Mouse (Mus musculus) forebrain, embryonic 11.5 days (tissue): Measurements from ENCODE around the gene Thg1l. TPM values are rescaled to one million over a fixed set of nuclear protein-coding genes. Genes with fewer than 3 reads are reported as not detected.

Experiments
- ATAC-seq: fragments of 200-750 bp; cut with Nextera tagmentation; replicated peaks from 2 replicates; pipeline ENCODE4 v1.8.0; 2017; ENCODE audit warnings: moderate TSS enrichment; ENCODE audit not compliant: low FRiP score
- DNase-seq: peaks from one replicate; pipeline ENCODE4 v3.0.0-alpha.2; 2017; ENCODE audit warnings: low spot score
- H3K27ac ChIP-seq: fragments of 300-500 bp; sonication (generic); 2 replicates; pipeline ENCODE4 v1.5.1; 2014; ENCODE audit warnings: low read depth, low read length
- H3K27me3 ChIP-seq: fragments of 300-500 bp; sonication (generic); 2 replicates; pipeline ENCODE4 v1.6.1; 2014; ENCODE audit warnings: mild to moderate bottlenecking, low read length, mixed read lengths; ENCODE audit not compliant: control insufficient read depth, insufficient read depth
- H3K36me3 ChIP-seq: fragments of 300-500 bp; sonication (generic); 2 replicates; pipeline ENCODE4 v1.6.1; 2014; ENCODE audit warnings: mild to moderate bottlenecking, low read length, moderate library complexity, mixed read lengths; ENCODE audit not compliant: control insufficient read depth, insufficient read depth
- H3K4me1 ChIP-seq: fragments of 300-500 bp; sonication (generic); replicated peaks from 2 replicates; pipeline ENCODE4 v1.6.1; 2014; ENCODE audit warnings: low read length, mixed read lengths; ENCODE audit not compliant: control insufficient read depth, insufficient read depth
- H3K4me2 ChIP-seq: fragments of 300-500 bp; sonication (generic); 2 replicates; pipeline ENCODE4 v1.6.1; 2014; ENCODE audit warnings: low read depth, mild to moderate bottlenecking, low read length, moderate library complexity, mixed read lengths; ENCODE audit not compliant: severe bottlenecking
- H3K4me3 ChIP-seq: fragments of 300-500 bp; sonication (generic); 2 replicates; pipeline ENCODE4 v1.5.1; 2014; ENCODE audit warnings: low read depth, low read length
- H3K9ac ChIP-seq: fragments of 300-500 bp; sonication (generic); 2 replicates; pipeline ENCODE4 v1.6.1; 2014; ENCODE audit warnings: low read length
- H3K9me3 ChIP-seq: fragments of 300-500 bp; sonication (generic); 2 replicates; pipeline ENCODE4 v1.6.1; 2016; ENCODE audit warnings: low read length, mixed read lengths; ENCODE audit not compliant: control insufficient read depth
- WGBS: fragments of 180-500 bp; shearing (Covaris S2); extraction: QIAGEN DNeasy Blood & Tissue Kit; methylation state at CpG from one replicate; pipeline ENCODE4 v1.1.7; 2014; 5-methylcytosine and 5-hydroxymethylcytosine counted together
- polyA plus RNA-seq: library from polyadenylated mRNA; unstranded; fragments of >200 nt; fragmentation: Nextera tagmentation; extraction: Ambion mirVana; gene quantifications from 2 replicates; pipeline ENCODE4 v1.2.1, GENCODE M21; 2014

The Thg1l gene
- 14.1 and 16.0 TPM in 2 replicates for polyA plus RNA-seq

DNA sequence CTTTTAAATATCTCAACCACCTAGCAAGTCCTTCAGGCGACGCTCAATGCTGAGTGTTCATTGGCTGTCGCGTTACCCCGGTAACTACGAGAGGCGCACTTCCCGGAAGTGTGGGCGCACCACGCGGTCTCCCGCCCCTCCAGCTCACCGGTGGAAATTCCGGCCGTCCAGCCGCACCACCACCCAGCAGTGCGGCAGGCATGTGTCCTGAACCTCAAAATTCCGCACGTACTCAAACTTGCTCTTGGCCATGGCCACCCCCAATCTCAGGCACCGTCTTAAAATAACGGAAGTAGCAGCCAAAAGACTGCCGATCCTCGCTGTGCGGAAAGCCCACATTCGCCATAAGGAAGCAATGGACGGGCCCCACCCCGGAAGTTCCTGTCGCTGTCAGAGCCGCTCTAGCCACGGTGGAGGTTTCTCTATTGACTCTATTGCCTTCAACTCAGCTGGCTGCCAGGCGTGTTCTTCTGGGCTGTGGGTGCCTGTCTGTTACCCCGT, at the start of gene Thg1l:
Gene Thg1l (minus strand): TSS at position 368 of the 501 bp plus-strand sequence.
- under 1% methylated on average over 32 of the region's 32 CpGs for WGBS
- H3K4me3 ChIP-seq, result peak within 1 kb of the TSS; percentile 65
- H3K4me1 ChIP-seq, result no peaks in the 10 kb centered on the region
- no peaks in the 10 kb centered on the region; the same call in 1 of the 2 replicates for H3K36me3 ChIP-seq
- H3K27ac ChIP-seq, result no peak within 1 kb of the TSS
- peak within 1 kb of the TSS; percentile 40 for H3K4me2 ChIP-seq
- H3K9me3 ChIP-seq, result no peaks in the 10 kb centered on the region
- ATAC-seq, result peak; percentile 98
- no peaks in the 10 kb centered on the region for H3K27me3 ChIP-seq
- peak; percentile 92 for DNase-seq
- H3K9ac ChIP-seq, result peak within 1 kb of the TSS; percentile 58

DNA sequence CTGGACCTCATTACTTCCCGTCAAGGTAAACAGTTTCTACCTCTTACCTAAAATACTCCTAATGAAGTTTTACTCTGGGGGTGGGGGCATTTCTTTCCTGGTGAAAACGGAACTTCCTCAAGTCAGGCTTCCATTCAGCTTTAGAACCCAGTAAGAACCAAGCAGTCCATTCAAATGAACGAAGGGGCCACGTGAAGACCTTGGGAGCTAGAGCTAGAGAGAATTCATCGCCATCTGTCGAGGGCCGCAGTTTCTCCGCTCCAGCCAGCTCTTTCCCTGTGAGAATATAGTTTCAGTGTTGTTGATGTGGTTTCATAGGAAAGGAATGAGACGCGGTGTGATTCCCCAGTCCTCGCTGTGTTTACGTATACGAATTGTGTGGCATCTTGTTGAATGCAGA, 36.8 kb upstream of the Thg1l start:
- Histone ChIP-seq H3K4me2 (peak overlapping the region; percentile 42; the same call in 1 of the 2 replicates), H3K4me1 (no peaks in the 10 kb centered on the region), H3K9me3 (no peaks in the 10 kb centered on the region), H3K36me3 (no peaks in the 10 kb centered on the region), H3K4me3 (peak overlapping the region; percentile 5; the same call in 1 of the 2 replicates), H3K27me3 (no peaks in the 10 kb centered on the region), H3K27ac (no peak overlapping the region), H3K9ac (no peak overlapping the region)
- 57% methylated on average over 13 of the region's 13 CpGs for WGBS
- DNase-seq, result no peak
- no peak for ATAC-seq

DNA sequence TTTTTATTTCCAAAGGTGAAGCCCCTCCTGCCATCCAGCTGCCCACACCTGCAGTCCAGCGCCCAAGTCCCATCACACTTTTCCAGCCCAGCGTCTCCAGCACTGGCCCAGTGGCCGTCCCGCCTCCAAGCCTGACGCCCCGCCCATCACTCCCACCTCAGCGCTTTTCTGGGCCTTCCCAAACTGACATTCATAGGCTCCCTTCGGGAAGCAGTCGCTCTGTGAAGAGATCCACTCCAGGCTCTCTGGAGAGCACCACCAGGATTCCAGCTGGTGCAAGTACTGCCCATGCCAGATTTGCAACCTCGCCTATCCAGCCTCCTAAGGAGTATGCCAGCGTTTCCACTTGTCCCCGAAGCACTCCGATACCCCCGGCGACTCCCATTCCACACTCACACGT, 36.3 kb upstream of the Thg1l start:
- Histone ChIP-seq H3K9ac (no peak overlapping the region), H3K27ac (no peak overlapping the region), H3K9me3 (no peaks in the 10 kb centered on the region), H3K4me3 (peak overlapping the region; percentile 5), H3K4me2 (peak overlapping the region; percentile 42), H3K4me1 (no peaks in the 10 kb centered on the region), H3K27me3 (no peaks in the 10 kb centered on the region), H3K36me3 (no peaks in the 10 kb centered on the region)
- WGBS, result 8% methylated on average over 16 of the region's 16 CpGs
- DNase-seq (peak; percentile 61), ATAC-seq (no peak)

DNA sequence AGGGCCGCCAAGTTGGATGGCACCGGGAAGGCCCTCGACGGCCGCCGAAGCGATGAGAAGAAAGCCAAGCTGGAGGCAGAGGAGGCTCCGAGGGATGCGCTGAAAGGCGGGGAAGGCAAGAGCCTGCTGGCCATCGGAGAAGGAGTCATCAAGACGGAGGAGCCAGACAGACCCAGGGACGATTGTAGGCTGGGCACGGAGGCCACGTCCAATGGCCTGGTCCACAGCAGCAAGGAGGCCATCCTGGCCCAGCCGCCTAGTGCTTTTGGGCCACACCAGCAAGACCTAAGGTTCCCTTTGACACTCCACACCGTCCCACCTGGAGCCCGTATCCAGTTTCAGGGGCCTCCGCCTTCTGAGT, 25.6 kb upstream of the Thg1l start:
- Histone ChIP-seq H3K4me1 (peaks cover 2% of the 10 kb centered on the region; the same call in 1 of the 2 replicates), H3K27ac (no peak overlapping the region), H3K36me3 (no peaks in the 10 kb centered on the region), H3K9me3 (peaks cover 4% of the 10 kb centered on the region), H3K4me3 (peak overlapping the region; percentile 58), H3K4me2 (peak overlapping the region; percentile 71), H3K27me3 (peaks cover 10% of the 10 kb centered on the region; the same call in 1 of the 2 replicates), H3K9ac (peak overlapping the region; percentile 79)
- WGBS, result 46% methylated on average over 19 of the region's 19 CpGs
- DNase-seq (no peak), ATAC-seq (peak; percentile 23; the same call in 1 of the 2 replicates)

DNA sequence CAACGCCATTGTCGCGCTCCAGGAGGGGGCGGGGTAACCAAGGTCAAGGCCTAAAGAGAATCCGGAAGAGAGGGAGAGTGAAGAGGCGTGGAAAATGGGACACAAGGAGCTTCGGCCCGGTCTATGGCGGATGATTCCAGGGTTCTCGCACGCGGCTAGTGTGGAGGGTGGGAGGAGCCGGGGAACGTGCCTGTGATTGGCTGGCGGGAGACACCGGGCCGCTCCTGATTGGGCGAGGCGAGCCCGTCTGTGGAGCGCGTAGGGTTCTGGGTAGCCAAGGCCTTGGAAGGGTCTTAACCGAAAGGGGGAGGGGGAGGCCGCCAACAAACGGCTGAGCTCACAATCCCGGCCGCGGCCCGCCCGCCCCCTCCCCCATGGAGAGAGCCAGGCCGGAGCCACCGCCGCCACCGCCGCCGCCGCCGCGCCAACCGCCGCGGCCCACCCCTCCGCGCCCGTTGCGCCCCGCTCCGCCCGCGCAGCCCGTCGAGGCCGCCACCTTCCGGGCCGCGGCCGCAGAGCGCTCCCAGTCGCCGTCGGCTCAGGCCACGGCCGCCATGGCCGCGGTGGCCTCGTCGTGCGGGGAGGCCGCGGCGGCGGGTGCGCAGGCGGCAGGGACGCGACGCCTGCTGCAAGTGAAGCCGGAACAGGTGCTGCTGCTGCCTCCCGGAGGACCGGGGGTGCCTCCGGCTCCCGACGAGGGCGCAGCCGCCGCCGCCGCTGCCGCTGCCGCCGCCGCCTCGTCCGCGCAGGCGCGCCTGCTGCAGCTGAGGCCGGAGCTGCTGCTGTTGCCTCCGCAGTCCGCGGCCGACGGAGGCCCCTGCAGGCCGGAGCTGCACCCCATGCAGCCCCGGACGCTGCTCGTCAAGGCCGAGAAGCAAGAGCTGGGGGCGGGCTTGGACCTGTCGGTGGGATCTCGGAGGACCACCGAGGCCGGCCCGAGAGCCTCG, 24.9 kb upstream of the Thg1l start, which contains the start of gene Sox30:
Gene Sox30 (plus strand): TSS at position 365 of the 947 bp plus-strand sequence.
- 12% methylated on average over 69 of the region's 115 CpGs for WGBS

DNA sequence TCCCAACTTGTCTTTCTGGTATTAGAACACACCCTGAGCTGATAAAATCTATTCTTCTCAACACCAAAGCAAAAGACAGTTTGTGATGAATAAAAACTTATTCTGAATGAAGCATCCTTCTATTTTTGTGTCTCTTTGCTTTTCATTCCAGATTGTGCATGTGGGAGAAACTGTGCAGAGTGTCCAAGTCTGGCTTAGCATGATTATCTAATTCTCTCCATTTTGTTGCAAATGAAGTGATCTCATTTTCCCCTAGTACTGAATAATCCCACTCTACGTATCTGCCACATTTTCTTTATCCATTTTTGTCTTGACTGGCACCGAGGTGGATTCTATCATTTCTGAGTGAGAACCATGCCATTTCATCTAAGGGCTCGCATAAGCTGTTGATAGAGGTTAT, 20.8 kb upstream of the Thg1l start:
- 85% methylated on average over 3 of the region's 3 CpGs for WGBS
- Histone ChIP-seq H3K36me3 (no peaks in the 10 kb centered on the region), H3K9ac (no peak overlapping the region), H3K4me1 (peaks cover 2% of the 10 kb centered on the region; the same call in 1 of the 2 replicates), H3K27me3 (peaks cover 8% of the 10 kb centered on the region; the same call in 1 of the 2 replicates), H3K27ac (no peak overlapping the region), H3K9me3 (peaks cover 4% of the 10 kb centered on the region), H3K4me3 (no peak overlapping the region), H3K4me2 (no peak overlapping the region)
- DNase-seq (no peak), ATAC-seq (no peak)

More for the DNA sequence above, 24.9 kb upstream of the Thg1l start, which contains the start of gene Sox30:
- H3K4me1 ChIP-seq, result peaks cover 2% of the 10 kb centered on the region; the same call in 1 of the 2 replicates
- no peak within 1 kb of the TSS; the same call in 1 of the 2 replicates for H3K27ac ChIP-seq
- H3K4me3 ChIP-seq, result peak within 1 kb of the TSS; percentile 58
- peak within 1 kb of the TSS; percentile 71 for H3K4me2 ChIP-seq
- peak; percentile 87 for DNase-seq
- H3K9me3 ChIP-seq, result peaks cover 4% of the 10 kb centered on the region
- no peaks in the 10 kb centered on the region for H3K36me3 ChIP-seq
- peak; percentile 95 for ATAC-seq
- H3K9ac ChIP-seq, result peak within 1 kb of the TSS; percentile 79
- peaks cover 10% of the 10 kb centered on the region; the same call in 1 of the 2 replicates for H3K27me3 ChIP-seq

DNA sequence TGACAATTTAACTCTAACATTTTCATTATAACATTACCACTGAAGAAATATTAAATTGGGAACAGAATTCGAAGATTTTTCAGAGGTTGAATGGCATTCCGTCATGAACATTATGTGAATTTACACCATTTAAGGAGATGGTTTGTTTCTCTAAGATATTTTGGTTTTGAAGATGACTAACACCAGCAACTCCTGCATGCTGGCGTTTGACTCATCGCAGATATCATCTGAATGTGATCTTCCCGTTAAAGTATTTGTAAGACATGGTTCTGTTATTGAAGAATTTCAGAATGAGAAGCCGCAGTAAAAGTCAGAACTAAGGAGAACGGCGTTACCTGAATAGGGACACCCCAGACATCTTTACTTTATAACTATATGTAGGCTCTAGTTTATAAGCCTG, 19.2 kb upstream of the Thg1l start:
- H3K4me1 ChIP-seq, result no peaks in the 10 kb centered on the region
- no peaks in the 10 kb centered on the region; the same call in 1 of the 2 replicates for H3K9me3 ChIP-seq
- WGBS, result 90% methylated on average over 8 of the region's 8 CpGs
- no peak for DNase-seq
- H3K27me3 ChIP-seq, result peaks cover 3% of the 10 kb centered on the region; the same call in 1 of the 2 replicates
- no peak overlapping the region for H3K9ac ChIP-seq
- no peak for ATAC-seq
- H3K36me3 ChIP-seq, result no peaks in the 10 kb centered on the region
- no peak overlapping the region for H3K27ac ChIP-seq
- no peak overlapping the region for H3K4me2 ChIP-seq
- H3K4me3 ChIP-seq, result no peak overlapping the region

DNA sequence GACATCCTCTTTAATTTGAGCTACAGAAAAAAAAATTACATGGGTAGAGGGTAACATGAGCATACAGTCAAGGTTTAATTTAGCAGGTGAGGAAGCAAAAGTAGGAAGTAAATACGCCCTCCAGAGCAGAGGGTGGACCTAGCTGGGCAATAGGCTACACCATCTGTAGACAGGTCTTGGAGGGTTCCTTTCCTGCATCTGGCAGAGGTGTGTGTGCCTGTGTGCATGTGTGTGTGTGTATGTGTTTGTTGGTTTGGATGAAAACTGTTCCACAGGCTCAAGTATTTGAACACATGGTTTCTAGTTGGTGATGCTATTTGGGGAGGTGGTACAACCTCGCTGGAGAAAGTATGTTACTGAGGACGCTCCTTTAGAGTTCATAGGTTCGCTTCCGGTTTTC, 18.3 kb upstream of the Thg1l start:
- no peaks in the 10 kb centered on the region for H3K36me3 ChIP-seq
- no peak overlapping the region for H3K9ac ChIP-seq
- no peaks in the 10 kb centered on the region for H3K4me1 ChIP-seq
- H3K27ac ChIP-seq, result no peak overlapping the region
- no peak for ATAC-seq
- no peak for DNase-seq
- H3K4me3 ChIP-seq, result no peak overlapping the region
- no peak overlapping the region for H3K4me2 ChIP-seq
- WGBS, result 84% methylated on average over 5 of the region's 5 CpGs
- H3K27me3 ChIP-seq, result no peaks in the 10 kb centered on the region
- no peaks in the 10 kb centered on the region for H3K9me3 ChIP-seq
